Mouse (Mus musculus) heart, embryonic 11.5 days (tissue): ENCODE data around the gene Strap. TPM values are rescaled to one million over a fixed set of nuclear protein-coding genes. Genes with fewer than 3 reads are reported as not detected.

Experiments used
- ATAC-seq: fragments of 200-750 bp; cut with Nextera tagmentation; replicated peaks from 2 replicates; pipeline ENCODE4 v1.8.0; 2017; ENCODE audit warnings: moderate library complexity; ENCODE audit not compliant: insufficient number of reproducible peaks, low FRiP score, low TSS enrichment
- H3K27ac ChIP-seq: fragments of 300-500 bp; sonication (generic); 2 replicates; pipeline ENCODE4 v1.5.1; 2014; ENCODE audit warnings: mild to moderate bottlenecking, low read depth, low read length
- H3K27me3 ChIP-seq: fragments of 300-500 bp; sonication (generic); 2 replicates; pipeline ENCODE4 v1.6.1; 2014; ENCODE audit warnings: mild to moderate bottlenecking, low read length, mixed read lengths; ENCODE audit not compliant: control insufficient read depth, insufficient read depth
- H3K36me3 ChIP-seq: fragments of 300-500 bp; sonication (generic); 2 replicates; pipeline ENCODE4 v1.6.1; 2014; ENCODE audit warnings: mild to moderate bottlenecking, low read length, moderate library complexity, mixed read lengths; ENCODE audit not compliant: control insufficient read depth, insufficient read depth
- H3K4me1 ChIP-seq: fragments of 300-500 bp; sonication (generic); 2 replicates; pipeline ENCODE4 v1.6.1; 2014; ENCODE audit warnings: low read length; ENCODE audit not compliant: control insufficient read depth, insufficient read depth
- H3K4me2 ChIP-seq: fragments of 300-500 bp; sonication (generic); 2 replicates; pipeline ENCODE4 v1.6.1; 2014; ENCODE audit warnings: mild to moderate bottlenecking, moderate library complexity
- H3K4me3 ChIP-seq: fragments of 300-500 bp; sonication (generic); 2 replicates; pipeline ENCODE4 v1.5.1; 2014; ENCODE audit warnings: low read depth, low read length
- H3K9ac ChIP-seq: fragments of 300-500 bp; sonication (generic); 2 replicates; pipeline ENCODE4 v1.6.1; 2014; ENCODE audit warnings: mild to moderate bottlenecking, low read depth, low read length, moderate library complexity
- H3K9me3 ChIP-seq: fragments of 300-500 bp; sonication (generic); replicated peaks from 2 replicates; pipeline ENCODE4 v1.6.1; 2016; ENCODE audit warnings: low read length; ENCODE audit not compliant: control insufficient read depth
- WGBS: fragments of 180-500 bp; shearing (Covaris S2); extraction: QIAGEN DNeasy Blood & Tissue Kit; methylation state at CpG from one replicate; pipeline ENCODE4 v1.1.7; 2014; ENCODE audit not compliant: insufficient replicate concordance; 5-methylcytosine and 5-hydroxymethylcytosine counted together
- polyA plus RNA-seq: library from polyadenylated mRNA; unstranded; fragments of >200 nt; fragmentation: Nextera tagmentation; extraction: Ambion mirVana; gene quantifications from 2 replicates; pipeline ENCODE4 v1.2.1, GENCODE M21; 2014

Gene Strap
- 148 and 160 TPM in 2 replicates for polyA plus RNA-seq

DNA sequence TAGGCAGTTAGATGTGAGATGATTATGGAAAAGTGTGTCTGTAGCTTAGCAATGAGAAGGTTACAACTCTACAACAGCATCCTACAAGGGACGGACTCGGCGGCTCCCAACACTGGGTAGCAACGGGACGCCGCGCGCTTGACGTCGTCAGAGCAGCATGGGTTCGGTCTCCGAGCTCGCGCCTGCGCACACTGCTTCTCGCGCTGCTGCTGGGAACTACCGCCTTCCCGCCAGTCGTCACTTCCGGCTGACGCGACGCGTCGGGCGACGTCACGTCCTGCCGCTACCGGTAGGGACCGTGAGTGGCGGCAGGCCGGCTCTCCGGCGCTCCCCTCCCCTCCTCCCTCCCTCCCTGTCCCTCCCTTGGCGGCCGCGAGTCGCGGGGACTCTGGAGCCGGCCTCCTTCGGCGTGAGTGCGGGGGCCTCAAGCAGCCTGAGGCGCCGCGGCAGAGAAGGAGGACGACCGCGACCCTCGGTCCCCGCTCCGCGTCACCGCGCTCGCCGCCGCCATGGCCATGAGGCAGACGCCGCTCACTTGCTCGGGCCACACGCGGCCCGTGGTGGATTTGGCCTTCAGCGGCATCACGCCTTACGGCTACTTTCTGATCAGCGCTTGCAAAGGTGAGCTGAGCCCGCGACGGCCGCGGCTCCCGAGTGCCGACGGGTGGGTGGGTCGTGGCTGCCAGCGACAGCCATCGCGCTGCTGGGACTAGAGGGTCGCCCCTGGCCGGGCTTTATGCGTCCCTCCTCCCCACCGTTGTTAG lies at the start of gene Strap:
Gene Strap, plus strand, starts transcription at position 233 of the 764 bp plus-strand sequence.
- peak within 1 kb of the TSS; percentile 64 for H3K27ac ChIP-seq
- WGBS = under 1% methylated on average over 72 of the region's 86 CpGs
- ATAC-seq = peak; percentile 98

DNA sequence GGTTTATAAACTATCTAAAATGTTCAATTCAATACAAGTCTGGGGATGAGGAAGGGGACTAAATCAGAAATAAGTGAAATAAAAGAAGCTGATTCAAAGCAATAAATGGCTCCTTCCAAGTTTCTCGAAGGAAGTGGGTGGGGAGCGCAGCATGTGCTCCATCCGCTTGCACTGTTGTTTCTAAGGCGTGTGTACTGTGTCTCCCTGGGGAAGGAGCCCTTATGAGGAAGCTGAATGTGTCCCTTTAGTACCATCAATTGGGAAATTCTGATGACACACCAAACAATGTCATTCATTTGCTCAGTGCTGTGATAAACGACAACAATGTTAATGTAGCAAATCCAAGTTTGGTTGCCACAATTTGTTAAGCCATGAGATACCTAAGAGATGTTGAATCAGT lies 47.2 kb upstream of the Strap start:
- H3K4me1 ChIP-seq = no peaks in the 10 kb centered on the region
- H3K9me3 ChIP-seq = no peaks in the 10 kb centered on the region
- ATAC-seq = no peak
- no peak overlapping the region for H3K4me2 ChIP-seq
- no peak overlapping the region for H3K4me3 ChIP-seq
- no peaks in the 10 kb centered on the region for H3K27me3 ChIP-seq
- no peak overlapping the region for H3K27ac ChIP-seq
- no peaks in the 10 kb centered on the region for H3K36me3 ChIP-seq
- H3K9ac ChIP-seq = no peak overlapping the region
- 85% methylated on average over 5 of the region's 5 CpGs for WGBS

More for the DNA sequence above, at the start of gene Strap:
- Histone ChIP-seq H3K4me1 (peaks cover 9% of the 10 kb centered on the region), H3K9ac (peak within 1 kb of the TSS; percentile 90), H3K27me3 (no peaks in the 10 kb centered on the region), H3K9me3 (no peaks in the 10 kb centered on the region), H3K36me3 (peaks cover 10% of the 10 kb centered on the region), H3K4me2 (peak within 1 kb of the TSS; percentile 79), H3K4me3 (peak within 1 kb of the TSS; percentile 84)

DNA sequence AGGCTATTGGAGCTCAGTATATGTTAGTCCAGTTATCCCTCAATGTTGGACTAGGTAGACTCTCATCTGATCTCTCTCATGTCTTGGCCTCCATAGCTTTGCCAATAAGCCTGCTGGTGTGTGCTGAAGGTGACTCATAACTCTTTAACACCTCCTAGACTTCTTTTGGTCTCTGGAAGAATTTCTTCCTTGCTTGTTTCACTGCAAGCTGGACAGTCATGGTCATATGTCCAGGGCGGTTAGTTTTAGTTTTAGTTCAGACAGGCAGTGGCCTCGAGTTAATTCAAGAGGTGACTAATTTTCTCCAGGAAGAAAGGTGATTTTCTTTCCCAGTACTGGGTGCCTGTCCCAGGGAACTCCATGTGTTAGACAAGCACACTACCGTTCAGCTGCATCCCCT lies 46.8 kb upstream of the Strap start:
- ATAC-seq = no peak
- H3K9me3 ChIP-seq = no peaks in the 10 kb centered on the region
- H3K9ac ChIP-seq = no peak overlapping the region
- 83% methylated on average over 3 of the region's 3 CpGs for WGBS
- H3K36me3 ChIP-seq = no peaks in the 10 kb centered on the region
- no peak overlapping the region for H3K4me2 ChIP-seq
- no peak overlapping the region for H3K4me3 ChIP-seq
- H3K27me3 ChIP-seq = no peaks in the 10 kb centered on the region
- no peak overlapping the region for H3K27ac ChIP-seq
- no peaks in the 10 kb centered on the region for H3K4me1 ChIP-seq

DNA sequence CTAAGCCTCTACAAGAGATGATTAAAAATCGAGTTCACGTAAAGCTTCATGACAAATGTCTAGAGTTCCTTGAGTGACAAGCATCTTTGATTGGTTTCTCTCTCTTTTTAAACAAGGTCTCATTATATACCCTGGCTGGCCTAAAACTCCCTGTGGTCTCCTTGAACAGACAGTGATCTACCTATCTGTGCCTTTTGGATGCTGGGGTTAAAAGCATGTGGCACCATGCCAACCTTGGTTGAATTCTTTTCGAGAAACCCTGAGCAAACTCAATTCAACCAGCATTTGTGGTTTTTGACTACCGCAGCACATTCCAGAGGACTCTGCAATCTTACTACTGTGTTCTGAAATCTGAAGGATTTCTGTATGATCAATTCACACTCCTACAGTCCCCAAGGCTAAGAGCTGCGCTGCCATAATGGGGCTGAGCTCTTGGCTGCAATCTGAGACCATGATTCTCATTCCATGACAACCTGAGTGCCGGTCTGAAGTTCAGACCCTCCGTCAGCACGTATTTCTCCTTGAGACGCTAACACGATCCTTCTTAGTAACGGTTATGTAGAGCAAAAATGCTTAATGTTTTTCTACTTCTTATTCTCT lies 46.3 kb upstream of the Strap start:
- H3K4me3 ChIP-seq = no peak overlapping the region
- no peak for ATAC-seq
- H3K36me3 ChIP-seq = no peaks in the 10 kb centered on the region
- H3K27ac ChIP-seq = no peak overlapping the region
- H3K9me3 ChIP-seq = no peaks in the 10 kb centered on the region
- no peak overlapping the region for H3K4me2 ChIP-seq
- no peak overlapping the region for H3K9ac ChIP-seq
- H3K4me1 ChIP-seq = no peaks in the 10 kb centered on the region
- WGBS = 80% methylated on average over 11 of the region's 11 CpGs
- H3K27me3 ChIP-seq = no peaks in the 10 kb centered on the region

DNA sequence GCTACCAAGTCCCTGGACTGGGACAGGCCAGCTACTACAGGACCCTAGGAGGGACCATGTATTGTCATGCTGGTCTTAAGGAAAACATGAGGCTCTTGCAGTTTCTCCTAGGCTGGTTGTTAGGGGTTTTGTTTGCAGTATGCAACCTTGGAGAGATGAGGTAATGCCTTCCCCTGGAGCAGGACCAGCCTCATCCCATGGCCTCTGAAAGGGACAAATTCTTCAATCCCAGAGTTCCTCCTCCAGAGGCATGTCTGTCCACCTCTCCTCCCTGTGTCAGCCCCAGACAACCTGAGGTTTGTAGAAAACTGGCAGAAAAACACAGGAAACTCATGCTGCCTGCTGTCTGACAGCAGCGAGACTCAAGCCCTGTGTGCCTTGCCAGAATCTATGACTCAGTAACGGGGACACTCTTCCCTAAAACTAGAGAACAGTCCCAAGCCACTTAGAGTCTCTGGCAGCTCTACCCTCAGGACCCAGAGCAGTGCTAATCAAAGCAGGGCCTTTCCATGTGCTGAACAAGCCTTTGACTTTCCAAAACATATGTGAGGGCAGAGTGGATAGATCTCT lies 44.2 kb upstream of the Strap start:
- H3K4me3 ChIP-seq = no peak overlapping the region
- H3K27ac ChIP-seq = no peak overlapping the region
- no peaks in the 10 kb centered on the region for H3K36me3 ChIP-seq
- no peaks in the 10 kb centered on the region for H3K4me1 ChIP-seq
- no peaks in the 10 kb centered on the region for H3K9me3 ChIP-seq
- ATAC-seq = no peak
- 54% methylated on average over 2 of the region's 2 CpGs for WGBS
- H3K27me3 ChIP-seq = no peaks in the 10 kb centered on the region
- no peak overlapping the region for H3K4me2 ChIP-seq
- H3K9ac ChIP-seq = no peak overlapping the region

DNA sequence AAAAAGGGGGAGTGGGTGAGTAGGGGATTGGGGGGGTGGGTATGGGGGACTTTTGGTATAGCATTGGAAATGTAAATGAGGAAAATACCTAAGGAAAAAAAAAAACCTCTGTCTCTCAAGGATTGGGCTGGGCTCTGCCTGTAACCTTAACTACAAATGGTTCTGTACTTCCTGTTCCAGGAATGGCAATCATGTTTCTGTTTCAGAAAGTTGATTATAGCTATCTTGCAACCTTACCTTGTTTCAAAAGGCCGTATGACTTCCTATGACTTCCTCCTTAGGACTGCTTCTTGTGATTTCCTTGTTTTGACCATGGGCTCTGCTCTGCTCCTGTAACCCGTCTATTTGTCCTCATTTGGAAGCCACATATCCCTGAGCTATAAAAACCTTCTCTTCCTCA lies 40.6 kb upstream of the Strap start:
- H3K9ac ChIP-seq = no peak overlapping the region
- H3K4me2 ChIP-seq = no peak overlapping the region
- no peaks in the 10 kb centered on the region for H3K36me3 ChIP-seq
- ATAC-seq = no peak
- no peak overlapping the region for H3K4me3 ChIP-seq
- H3K4me1 ChIP-seq = peaks cover 3% of the 10 kb centered on the region; the same call in 1 of the 2 replicates
- H3K9me3 ChIP-seq = no peaks in the 10 kb centered on the region
- WGBS = 50% methylated on average over 2 of the region's 2 CpGs
- H3K27ac ChIP-seq = no peak overlapping the region
- H3K27me3 ChIP-seq = no peaks in the 10 kb centered on the region

DNA sequence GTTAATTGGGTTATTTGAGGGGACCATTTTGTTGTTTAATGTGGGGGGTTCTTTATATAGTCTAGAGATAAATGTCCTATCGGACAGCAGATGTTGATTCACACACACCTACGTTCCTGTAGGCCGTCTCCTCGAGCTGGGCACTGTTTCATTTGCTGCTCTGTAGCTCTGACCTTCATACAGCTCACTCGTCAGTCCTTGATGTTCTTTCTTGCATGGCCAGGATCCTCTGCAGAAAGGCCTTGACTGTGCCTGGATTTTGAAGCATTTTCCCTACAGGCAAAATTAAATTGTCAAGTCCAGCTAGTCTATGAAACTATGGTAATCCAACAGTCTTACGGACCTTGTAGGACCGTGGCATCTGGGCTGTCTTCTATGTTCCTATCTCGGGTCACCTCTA lies 39.8 kb upstream of the Strap start:
- no peak overlapping the region for H3K4me2 ChIP-seq
- ATAC-seq = no peak

DNA sequence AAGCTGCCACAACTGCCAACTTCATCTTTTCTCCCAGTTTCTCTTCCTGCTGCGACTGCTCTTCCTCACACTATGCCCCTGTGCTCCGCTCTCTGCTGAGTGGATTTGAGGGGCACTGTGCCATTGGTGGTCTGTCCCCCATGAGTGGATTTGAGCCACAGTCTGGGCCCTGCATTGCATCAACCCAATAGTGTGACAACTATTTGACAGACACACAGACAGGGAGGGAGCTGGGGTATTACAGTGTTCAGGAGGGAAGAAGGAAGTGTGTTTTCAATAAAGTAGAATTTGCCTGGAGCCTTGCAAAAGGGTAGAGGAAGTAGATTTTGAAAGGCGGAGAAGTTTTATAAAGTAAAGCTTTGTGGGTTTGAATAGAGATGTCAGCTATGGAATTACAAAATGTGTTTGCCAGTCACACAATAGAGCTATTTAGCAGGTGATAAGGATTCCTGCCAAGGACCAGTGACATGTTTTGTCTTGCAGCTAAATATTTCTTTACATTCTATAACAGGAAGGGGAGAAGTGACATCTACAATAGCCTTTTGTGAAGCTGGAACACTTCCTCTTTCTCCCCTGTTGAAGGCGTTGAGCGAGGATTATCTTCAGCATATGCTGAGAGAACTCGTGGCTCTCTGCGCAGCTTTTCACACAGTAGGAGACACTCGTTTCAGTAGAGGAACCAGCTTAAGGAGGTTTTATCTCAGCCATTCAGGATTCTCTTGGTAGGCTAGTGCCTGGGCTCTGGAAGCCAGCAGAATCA lies 38.3 kb upstream of the Strap start:
- ATAC-seq = no peak
- no peak overlapping the region for H3K9ac ChIP-seq
- no peaks in the 10 kb centered on the region for H3K36me3 ChIP-seq
- H3K27ac ChIP-seq = no peak overlapping the region
- WGBS = 48% methylated on average over 8 of the region's 8 CpGs
- H3K4me1 ChIP-seq = peaks cover 3% of the 10 kb centered on the region; the same call in 1 of the 2 replicates
- H3K9me3 ChIP-seq = no peaks in the 10 kb centered on the region
- H3K4me2 ChIP-seq = no peak overlapping the region
- no peak overlapping the region for H3K4me3 ChIP-seq
- H3K27me3 ChIP-seq = no peaks in the 10 kb centered on the region

More for the DNA sequence above, 39.8 kb upstream of the Strap start:
- Histone ChIP-seq H3K27ac (no peak overlapping the region), H3K4me3 (no peak overlapping the region), H3K27me3 (no peaks in the 10 kb centered on the region), H3K4me1 (peaks cover 3% of the 10 kb centered on the region; the same call in 1 of the 2 replicates), H3K9ac (no peak overlapping the region), H3K36me3 (no peaks in the 10 kb centered on the region), H3K9me3 (no peaks in the 10 kb centered on the region)
- WGBS = 86% methylated on average over 8 of the region's 8 CpGs
